22 mouse cellular contexts compared by ENCODE assay signal in the genomic region with DNA sequence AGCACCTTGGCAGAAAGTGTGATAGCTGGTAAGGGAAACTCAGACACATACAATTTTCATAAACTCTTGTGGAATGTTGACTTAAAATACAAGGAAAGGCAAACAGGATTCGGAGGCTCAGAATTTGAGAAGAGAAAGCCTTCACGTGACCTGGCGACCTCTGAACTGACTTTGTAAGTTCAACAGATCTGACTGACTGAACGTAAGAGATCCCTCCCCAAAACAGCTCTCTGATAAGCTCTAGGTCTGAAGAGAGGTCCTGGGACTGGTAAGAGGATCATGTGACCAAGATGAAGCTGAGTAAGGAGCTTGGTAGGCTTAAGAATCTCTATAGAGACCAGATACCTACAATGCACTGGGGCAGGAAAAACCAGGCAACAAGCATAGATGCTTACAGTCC. TPM values are rescaled to one million over a fixed set of nuclear protein-coding genes. Genes with fewer than 3 reads are reported as not detected.
A peak's percentile ranks its signal among the peaks of the same experiment; 100 is the strongest.
DNase-seq lines count a peak whose midpoint lies in the region; ATAC-seq and TF ChIP-seq lines count a peak whose summit lies in the region.
"Had no signal": no experiment of that assay in that cellular context is flagged by ENCODE, and none has a peak within 500 bp of the region (broad histone marks: within the 10 kb centered on the region; RNA-seq: fewer than 3 reads in every experiment).

No protein-coding gene starts in this region.

- peak; percentile 6 for DNase-seq in intestine, embryonic 14.5 days (ENCODE audit: low spot score)
- DNase-seq in MEL (ENCODE audit: low read depth, low spot score) = peak; percentile 76
- peak; percentile 48 for DNase-seq in yolk sac, embryonic 10.5 days (ENCODE audit: low spot score)
- DNase-seq: adrenal gland, postnatal 10 days; adrenal gland, postnatal 36 days; cerebellum, adult 18-20 months; cerebellum, adult 9-10 months; cerebellum, postnatal 14 days; gastrocnemius, postnatal 10 days; gastrocnemius, postnatal 36 days had no signal

- no peak overlapping the region for H3ac ChIP-seq in C2C12 (ENCODE audit: control insufficient read depth, insufficient read length, low read depth)

- no peak for ATAC-seq in intestine, embryonic 14.5 days (replicated peaks; ENCODE audit: low FRiP score, low TSS enrichment, low read depth)
- ATAC-seq in intestine, postnatal 0 days = no peak
- ATAC-seq in monocyte, adult 5-6 weeks (replicated peaks; ENCODE audit: insufficient number of reproducible peaks, low FRiP score, low TSS enrichment, poor library complexity, severe bottlenecking) = no peak
- ATAC-seq: forebrain, embryonic 13.5 days; forebrain, embryonic 16.5 days; hindbrain, postnatal 0 days; inflammation-experienced regulatory T-cells, adult 6 months; Patski had no signal

- H3K36me3 ChIP-seq in intestine, embryonic 14.5 days (ENCODE audit: control insufficient read depth, insufficient read depth, low read length) = no peaks in the 10 kb centered on the region
- H3K36me3 ChIP-seq in intestine, postnatal 0 days (ENCODE audit: control insufficient read depth, insufficient read depth) = no peaks in the 10 kb centered on the region
- H3K36me3 ChIP-seq in C2C12 (ENCODE audit: control insufficient read depth, insufficient read depth) = no peaks in the 10 kb centered on the region
- peaks cover 0 to 27% of the 10 kb centered on the region in 2 experiments; a peak in 2 of 4 replicates for H3K36me3 ChIP-seq in MEL (ENCODE audit: control insufficient read depth in 1 of 2, insufficient read depth in 2 of 2, low read length in 2 of 2)
- H3K36me3 ChIP-seq: forebrain, embryonic 10.5 days; hindbrain, embryonic 10.5 days had no signal

- H3K9ac ChIP-seq in intestine, embryonic 14.5 days (ENCODE audit: low read length) = no peak overlapping the region
- H3K9ac ChIP-seq in intestine, postnatal 0 days (ENCODE audit: low read depth, low read length) = no peak overlapping the region
- peak overlapping the region; percentile 51 for H3K9ac ChIP-seq in MEL (ENCODE audit: control insufficient read depth, low read depth, low read length, poor library complexity, severe bottlenecking)
- H3K9ac ChIP-seq: forebrain, embryonic 13.5 days; hindbrain, embryonic 14.5 days had no signal

- TF ChIP-seq POLR2A in MEL (IDR thresholded peaks at IDR 0.05; ENCODE audit: control insufficient read depth in 1 of 2, insufficient read depth in 1 of 2, low read depth in 1 of 2, low read length in 2 of 2, poor library complexity in 1 of 2) = no peak; a peak in 1 of 4 replicates

- H3K27me3 ChIP-seq in intestine, embryonic 14.5 days (replicated peaks; ENCODE audit: control insufficient read depth, insufficient read depth, low read length) = no peaks in the 10 kb centered on the region
- no peaks in the 10 kb centered on the region for H3K27me3 ChIP-seq in intestine, postnatal 0 days (replicated peaks; ENCODE audit: control insufficient read depth, insufficient read depth, low read length)
- H3K27me3 ChIP-seq in C2C12 (ENCODE audit: control insufficient read depth, insufficient read depth, insufficient read length) (peaks cover 8% of the 10 kb centered on the region), MEL (ENCODE audit: control insufficient read depth in 1 of 2, insufficient read depth in 2 of 2, low read length in 2 of 2) (no peaks in the 10 kb centered on the region)
- H3K27me3 ChIP-seq: forebrain, embryonic 13.5 days had no signal

- no peak overlapping the region for H3K27ac ChIP-seq in intestine, embryonic 14.5 days (ENCODE audit: low read depth)
- no peak overlapping the region for H3K27ac ChIP-seq in intestine, postnatal 0 days (ENCODE audit: low read depth, low read length)
- H3K27ac ChIP-seq in MEL (ENCODE audit: control insufficient read depth, low read depth, low read length) = peak overlapping the region; percentile 83
- H3K27ac ChIP-seq: forebrain, embryonic 10.5 days; forebrain, embryonic 13.5 days; hindbrain, embryonic 10.5 days; hindbrain, embryonic 14.5 days; hindbrain, postnatal 0 days had no signal

- no peaks in the 10 kb centered on the region for H3K79me3 ChIP-seq in C2C12 (ENCODE audit: low read depth)

- no peak for TF ChIP-seq EP300 in MEL (IDR thresholded peaks at IDR 0.05; ENCODE audit: low read depth in 1 of 2, low read length in 2 of 2)

- no peak for TF ChIP-seq RAD21 in MEL (IDR thresholded peaks at IDR 0.05; ENCODE audit: low read depth, low read length)

- H3K4me2 ChIP-seq in intestine, embryonic 14.5 days (ENCODE audit: low read length) = no peak overlapping the region
- no peak overlapping the region for H3K4me2 ChIP-seq in intestine, postnatal 0 days (replicated peaks; ENCODE audit: low read depth)
- H3K4me2 ChIP-seq: forebrain, embryonic 13.5 days; heart, embryonic 11.5 days; hindbrain, embryonic 14.5 days had no signal

- 57% methylated on average over 4 of the region's 4 CpGs for WGBS in intestine, embryonic 14.5 days
- WGBS in intestine, postnatal 0 days = 62% methylated on average over 4 of the region's 4 CpGs

- no peaks in the 10 kb centered on the region for H3K4me1 ChIP-seq in intestine, embryonic 14.5 days (replicated peaks; ENCODE audit: control insufficient read depth, insufficient read depth, low read length)
- H3K4me1 ChIP-seq in intestine, postnatal 0 days (replicated peaks; ENCODE audit: control insufficient read depth, insufficient read depth, low read length) = no peaks in the 10 kb centered on the region
- peaks cover 6 to 32% of the 10 kb centered on the region in 2 experiments; a peak in 3 of 4 replicates for H3K4me1 ChIP-seq in MEL (ENCODE audit: control insufficient read depth in 1 of 2, insufficient read depth in 2 of 2, low read length in 2 of 2)

- no peak overlapping the region for H3K4me3 ChIP-seq in intestine, embryonic 14.5 days (ENCODE audit: low read depth, low read length)
- H3K4me3 ChIP-seq in intestine, postnatal 0 days (ENCODE audit: low read depth, low read length) = no peak overlapping the region
- H3K4me3 ChIP-seq in C2C12 (ENCODE audit: insufficient read depth, poor library complexity, severe bottlenecking) = no peak overlapping the region
- peak overlapping the region; percentile 48 to 59 for H3K4me3 ChIP-seq in MEL (ENCODE audit: control insufficient read depth in 1 of 2, insufficient read depth in 1 of 2, low read depth in 2 of 2, low read length in 2 of 2)
- H3K4me3 ChIP-seq: forebrain, embryonic 10.5 days; forebrain, embryonic 13.5 days; hindbrain, embryonic 10.5 days had no signal

- no peak for TF ChIP-seq CTCF in intestine, postnatal 0 days (IDR thresholded peaks at IDR 0.05; ENCODE audit: low read depth)
- TF ChIP-seq CTCF in C2C12 (IDR thresholded peaks at IDR 0.05; ENCODE audit: control insufficient read depth, insufficient read depth, insufficient read length) (no peak), MEL (IDR thresholded peaks at IDR 0.05 in 2 of 3, conservative IDR thresholded peaks at IDR 0.05 in 1 of 3; ENCODE audit: control insufficient read depth in 1 of 3, insufficient read depth in 1 of 3, low read depth in 2 of 3, low read length in 3 of 3, poor library complexity in 1 of 3, severe bottlenecking in 1 of 3) (no peak)

- no peaks in the 10 kb centered on the region for H3K9me3 ChIP-seq in intestine, embryonic 14.5 days (ENCODE audit: control insufficient read depth, low read length)
- no peaks in the 10 kb centered on the region for H3K9me3 ChIP-seq in intestine, postnatal 0 days (ENCODE audit: control insufficient read depth)
- no peaks in the 10 kb centered on the region for H3K9me3 ChIP-seq in MEL (replicated peaks; ENCODE audit: insufficient read depth, low read length)
- H3K9me3 ChIP-seq: forebrain, embryonic 10.5 days; forebrain, embryonic 13.5 days; hindbrain, embryonic 10.5 days had no signal

- H3K79me2 ChIP-seq in C2C12 (ENCODE audit: control insufficient read depth, insufficient read depth) (no peaks in the 10 kb centered on the region), MEL (ENCODE audit: control insufficient read depth, insufficient read depth, low read length, poor library complexity) (no peaks in the 10 kb centered on the region)

TF ChIP-seq in C2C12, 6 proteins besides CTCF, POLR2A, EP300 and RAD21:
- TF ChIP-seq MYOG (IDR thresholded peaks at IDR 0.05; ENCODE audit: control insufficient read depth, extremely low read depth, insufficient read length) = no peak
- TF ChIP-seq MAX (IDR thresholded peaks at IDR 0.05) = no peak
- peak; percentile 6 for TF ChIP-seq USF1 (IDR thresholded peaks at IDR 0.05; ENCODE audit: low read depth)

TF ChIP-seq in MEL, 35 proteins besides CTCF, POLR2A, EP300 and RAD21:
- TF ChIP-seq MXI1 (IDR thresholded peaks at IDR 0.05; ENCODE audit: low read depth, low read length) (no peak), SIN3A (IDR thresholded peaks at IDR 0.05; ENCODE audit: low read length) (no peak), GATA1 (IDR thresholded peaks at IDR 0.05; ENCODE audit: low read depth, low read length) (peak; percentile 44; the same call in 1 of the 2 replicates), ZC3H11A (IDR thresholded peaks at IDR 0.05; ENCODE audit: low read depth, low read length) (no peak), BHLHE40 (IDR thresholded peaks at IDR 0.05; ENCODE audit: borderline replicate concordance, low read depth, low read length) (peak; percentile 77; the same call in 1 of the 2 replicates), USF2 (IDR thresholded peaks at IDR 0.05; ENCODE audit: borderline replicate concordance in 1 of 2, insufficient read depth in 1 of 2, low read depth in 1 of 2, low read length in 2 of 2) (peak; percentile 57 to 68; a peak in 2 of 4 replicates), HCFC1 (IDR thresholded peaks at IDR 0.05; ENCODE audit: low read depth, low read length) (no peak), MAX (IDR thresholded peaks at IDR 0.05; ENCODE audit: low read length) (peak; percentile 60; the same call in 1 of the 2 replicates), E2F4 (IDR thresholded peaks at IDR 0.05; ENCODE audit: borderline replicate concordance, low read depth, low read length) (no peak), TBP (IDR thresholded peaks at IDR 0.05; ENCODE audit: low read depth, low read length) (peak; percentile 49; the same call in 1 of the 2 replicates), GABPA (IDR thresholded peaks at IDR 0.05; ENCODE audit: low read depth, low read length) (no peak), USF1 (IDR thresholded peaks at IDR 0.05; ENCODE audit: low read depth, low read length) (peak; percentile 92)

RNA-seq across cellular contexts. Expression of a gene that starts 55.7 kb away (rescaled TPM):
- polyA plus RNA-seq in intestine, embryonic 14.5 days (2014; fragmentation: Nextera tagmentation; extraction: Ambion mirVana) = 27.7 and 30.1 TPM in 2 replicates
- 18.0 and 21.0 TPM in 2 replicates for polyA plus RNA-seq in intestine, postnatal 0 days (2015; fragmentation: Nextera tagmentation; extraction: Ambion mirVana)
- polyA plus RNA-seq in C2C12 (2012; fragmentation: generic; extraction: Trizol) (19.1 TPM), MEL (2012; ENCODE audit: insufficient read depth in 1 of 2, insufficient read length in 2 of 2, low read depth in 1 of 2, low replicate concordance in 2 of 2, missing spikeins in 1 of 2) (100 to 1,000 TPM in 1 of 2 experiments, 10 to 100 TPM in 1; 70.5 to 101 TPM)
- total RNA-seq in MEL (2012; rRNA removed) = 21.6 and 24.4 TPM in 2 replicates
- total RNA-seq in monocyte, adult 5-6 weeks (2017) = 161 to 215 TPM (median 171 TPM) in 3 replicates

Comparison
In these comparisons a context has a peak if more than half of its experiments do, and no peak if none do; other contexts are left out.
1. DNase-seq: peak in every context shown above with its lines; median percentile 76 in MEL; 48 in yolk sac, embryonic 10.5 days; 6 in intestine, embryonic 14.5 days.
2. H3K4me3 ChIP-seq: peak in MEL (2 of 2); none in intestine, embryonic 14.5 days (single experiment), intestine, postnatal 0 days (single experiment) and C2C12 (single experiment).